ENCODE assay signal across 8 mouse cellular contexts in the genomic region with DNA sequence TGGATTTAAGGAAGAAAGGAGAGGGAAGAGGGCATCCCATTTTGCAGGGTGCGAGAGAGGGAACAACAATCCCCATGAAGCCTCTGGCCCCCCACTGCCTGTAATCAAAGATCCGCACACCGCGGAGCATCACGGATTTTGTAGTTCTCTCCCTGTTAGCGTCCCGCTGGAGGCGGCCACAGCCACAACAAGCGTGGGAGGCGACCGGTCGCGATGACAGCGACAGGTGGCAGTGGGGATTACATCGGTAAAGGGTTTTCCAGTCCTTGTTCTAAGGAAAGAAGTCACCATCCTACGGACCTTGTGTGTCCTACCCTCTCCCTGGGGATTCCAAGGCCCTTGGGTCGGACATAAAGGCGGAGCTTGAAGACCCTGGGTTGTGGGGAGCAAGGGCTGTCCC. TPM values are rescaled to one million over a fixed set of nuclear protein-coding genes. Genes with fewer than 3 reads are reported as not detected.
DNase-seq lines count a peak whose midpoint lies in the region; ATAC-seq and TF ChIP-seq lines count a peak whose summit lies in the region.

No protein-coding gene starts in this region.

- 0% methylated on average over 18 of the region's 18 CpGs for WGBS in kidney, postnatal 0 days
- 0% methylated on average over 18 of the region's 18 CpGs for WGBS in forebrain, postnatal 0 days
- 2% methylated on average over 18 of the region's 18 CpGs for WGBS in intestine, postnatal 0 days
- under 1% methylated on average over 18 of the region's 18 CpGs for WGBS in liver, embryonic 16.5 days (ENCODE audit: insufficient replicate concordance)

- H3K9me3 ChIP-seq in kidney, postnatal 0 days (replicated peaks; ENCODE audit: low read length): no peaks in the 10 kb centered on the region
- no peaks in the 10 kb centered on the region for H3K9me3 ChIP-seq in forebrain, postnatal 0 days (ENCODE audit: low read length)
- no peaks in the 10 kb centered on the region for H3K9me3 ChIP-seq in intestine, postnatal 0 days (ENCODE audit: control insufficient read depth)
- no peaks in the 10 kb centered on the region for H3K9me3 ChIP-seq in liver, embryonic 16.5 days (replicated peaks; ENCODE audit: control insufficient read depth, low read length)

- H3K27ac ChIP-seq in kidney, postnatal 0 days: no peak overlapping the region
- H3K27ac ChIP-seq in forebrain, postnatal 0 days (ENCODE audit: low read depth, low read length): peak overlapping the region; percentile 68; the same call in 1 of the 2 replicates
- H3K27ac ChIP-seq in intestine, postnatal 0 days (ENCODE audit: low read depth, low read length): no peak overlapping the region
- H3K27ac ChIP-seq in liver, embryonic 16.5 days (ENCODE audit: low read length): no peak overlapping the region

- H3K4me1 ChIP-seq in kidney, postnatal 0 days (replicated peaks; ENCODE audit: insufficient read depth, low read length): peaks cover 3% of the 10 kb centered on the region; the same call in 1 of the 2 replicates
- peaks cover 16% of the 10 kb centered on the region; the same call in 1 of the 2 replicates for H3K4me1 ChIP-seq in forebrain, postnatal 0 days (ENCODE audit: insufficient read depth)
- peaks cover 4% of the 10 kb centered on the region; the same call in 1 of the 2 replicates for H3K4me1 ChIP-seq in intestine, postnatal 0 days (replicated peaks; ENCODE audit: control insufficient read depth, insufficient read depth, low read length)
- peaks cover 10% of the 10 kb centered on the region; the same call in 1 of the 2 replicates for H3K4me1 ChIP-seq in liver, embryonic 16.5 days (ENCODE audit: control insufficient read depth, low read depth, low read length)

- no peak for TF ChIP-seq CTCF in kidney, postnatal 0 days (IDR thresholded peaks at IDR 0.05; ENCODE audit: low read depth)
- TF ChIP-seq CTCF in forebrain, postnatal 0 days (IDR thresholded peaks at IDR 0.05; ENCODE audit: low read depth): peak; percentile 29
- TF ChIP-seq CTCF in intestine, postnatal 0 days (IDR thresholded peaks at IDR 0.05; ENCODE audit: low read depth): no peak

- H3K27me3 ChIP-seq in kidney, postnatal 0 days (ENCODE audit: insufficient read depth, low read length): peaks cover 42% of the 10 kb centered on the region
- H3K27me3 ChIP-seq in forebrain, postnatal 0 days (ENCODE audit: insufficient read depth, low read length): peaks cover 3% of the 10 kb centered on the region
- H3K27me3 ChIP-seq in intestine, postnatal 0 days (replicated peaks; ENCODE audit: control insufficient read depth, insufficient read depth, low read length): peaks cover 64% of the 10 kb centered on the region
- H3K27me3 ChIP-seq in liver, embryonic 16.5 days (ENCODE audit: control insufficient read depth, insufficient read depth, low read depth, low read length): peaks cover 72% of the 10 kb centered on the region

- H3K4me3 ChIP-seq in kidney, postnatal 0 days (replicated peaks; ENCODE audit: low read depth, low read length): peak overlapping the region; percentile 19; the same call in 1 of the 2 replicates
- peak overlapping the region; percentile 50 for H3K4me3 ChIP-seq in forebrain, postnatal 0 days (ENCODE audit: low read depth, low read length)
- no peak overlapping the region for H3K4me3 ChIP-seq in intestine, postnatal 0 days (ENCODE audit: low read depth, low read length)
- no peak overlapping the region; the same call in 1 of the 2 replicates for H3K4me3 ChIP-seq in liver, embryonic 16.5 days (ENCODE audit: low read depth, low read length)

- no peaks in the 10 kb centered on the region for H3K36me3 ChIP-seq in kidney, postnatal 0 days (ENCODE audit: insufficient read depth, low read length)
- H3K36me3 ChIP-seq in forebrain, postnatal 0 days (ENCODE audit: insufficient read depth): no peaks in the 10 kb centered on the region
- no peaks in the 10 kb centered on the region for H3K36me3 ChIP-seq in intestine, postnatal 0 days (ENCODE audit: control insufficient read depth, insufficient read depth)
- H3K36me3 ChIP-seq in liver, embryonic 16.5 days (ENCODE audit: control insufficient read depth, insufficient read depth): no peaks in the 10 kb centered on the region

- H3K4me2 ChIP-seq in kidney, postnatal 0 days (ENCODE audit: low read length): peak overlapping the region; percentile 37
- H3K4me2 ChIP-seq in forebrain, postnatal 0 days (ENCODE audit: low read depth): peak overlapping the region; percentile 97
- peak overlapping the region; percentile 17 for H3K4me2 ChIP-seq in intestine, postnatal 0 days (replicated peaks; ENCODE audit: low read depth)
- 0 out of 2 replicates have a peak overlapping the region, but pooled peaks have one; percentile 2 for H3K4me2 ChIP-seq in liver, embryonic 16.5 days (ENCODE audit: low read depth, low read length)

- peak; percentile 64 for DNase-seq in kidney, postnatal 0 days (ENCODE audit: low spot score)
- DNase-seq in kidney, adult 8-10 months: no peak
- peak; percentile 91 for DNase-seq in cerebellum, adult 11-12 months
- DNase-seq in forebrain, postnatal 0 days: peak; percentile 91
- peak; percentile 85 for DNase-seq in retina, adult 2 months (ENCODE audit: low read depth, low spot score)
- no peak for DNase-seq in MN1 (ENCODE audit: low spot score)

- no peak for ATAC-seq in kidney, postnatal 0 days (replicated peaks; ENCODE audit: low FRiP score, low read depth)
- peak; percentile 61 for ATAC-seq in forebrain, postnatal 0 days
- no peak for ATAC-seq in intestine, postnatal 0 days
- ATAC-seq in liver, embryonic 16.5 days (ENCODE audit: low read depth): no peak

- no peak overlapping the region for H3K9ac ChIP-seq in kidney, postnatal 0 days (ENCODE audit: low read depth, low read length)
- H3K9ac ChIP-seq in forebrain, postnatal 0 days: peak overlapping the region; percentile 57
- H3K9ac ChIP-seq in intestine, postnatal 0 days (ENCODE audit: low read depth, low read length): no peak overlapping the region
- H3K9ac ChIP-seq in liver, embryonic 16.5 days (ENCODE audit: low read depth, low read length): no peak overlapping the region

RNA-seq across cellular contexts. Expression of a gene that starts 3.5 kb away (rescaled TPM):
- polyA plus RNA-seq in kidney, postnatal 0 days (2015; fragmentation: Nextera tagmentation; extraction: Ambion mirVana): 0.26 and 0.30 TPM in 2 replicates
- 6.0 and 8.6 TPM in 2 replicates for total RNA-seq in forebrain, postnatal 0 days (2014; rRNA removed)
- 4.2 and 5.2 TPM in 2 replicates for polyA plus RNA-seq in forebrain, postnatal 0 days (2015; fragmentation: Nextera tagmentation; extraction: Ambion mirVana)
- polyA plus RNA-seq in intestine, postnatal 0 days (2015; fragmentation: Nextera tagmentation; extraction: Ambion mirVana): 0.20 TPM in 2 replicates
- polyA plus RNA-seq in liver, embryonic 16.5 days (2015; fragmentation: Nextera tagmentation; extraction: Ambion mirVana): 0.06 and 0.07 TPM in 2 replicates

RNA-seq across cellular contexts. Expression of a gene that starts 14.8 kb away (rescaled TPM):
- polyA plus RNA-seq in kidney, postnatal 0 days (2015; fragmentation: Nextera tagmentation; extraction: Ambion mirVana): 376 and 408 TPM in 2 replicates
- 0.08 and 0.24 TPM in 2 replicates for total RNA-seq in forebrain, postnatal 0 days (2014; rRNA removed)
- 0.35 and 0.71 TPM in 2 replicates for polyA plus RNA-seq in forebrain, postnatal 0 days (2015; fragmentation: Nextera tagmentation; extraction: Ambion mirVana)
- 0.99 and 1.1 TPM in 2 replicates for polyA plus RNA-seq in intestine, postnatal 0 days (2015; fragmentation: Nextera tagmentation; extraction: Ambion mirVana)
- 11.5 and 12.2 TPM in 2 replicates for polyA plus RNA-seq in liver, embryonic 16.5 days (2015; fragmentation: Nextera tagmentation; extraction: Ambion mirVana)

RNA-seq across cellular contexts. Expression of a gene that starts 33.2 kb away (rescaled TPM):
- polyA plus RNA-seq in kidney, postnatal 0 days (2015; fragmentation: Nextera tagmentation; extraction: Ambion mirVana): 80.6 and 83.0 TPM in 2 replicates
- total RNA-seq in forebrain, postnatal 0 days (2014; rRNA removed): 44.1 and 45.9 TPM in 2 replicates
- 49.9 and 51.1 TPM in 2 replicates for polyA plus RNA-seq in forebrain, postnatal 0 days (2015; fragmentation: Nextera tagmentation; extraction: Ambion mirVana)
- polyA plus RNA-seq in intestine, postnatal 0 days (2015; fragmentation: Nextera tagmentation; extraction: Ambion mirVana): 71.3 and 73.9 TPM in 2 replicates
- 41.0 and 45.9 TPM in 2 replicates for polyA plus RNA-seq in liver, embryonic 16.5 days (2015; fragmentation: Nextera tagmentation; extraction: Ambion mirVana)

RNA-seq across cellular contexts. Expression of a gene that starts 38.3 kb away (rescaled TPM):
- 38.0 and 45.9 TPM in 2 replicates for polyA plus RNA-seq in kidney, postnatal 0 days (2015; fragmentation: Nextera tagmentation; extraction: Ambion mirVana)
- total RNA-seq in forebrain, postnatal 0 days (2014; rRNA removed): 14.1 and 16.2 TPM in 2 replicates
- 14.2 and 14.3 TPM in 2 replicates for polyA plus RNA-seq in forebrain, postnatal 0 days (2015; fragmentation: Nextera tagmentation; extraction: Ambion mirVana)
- 16.8 and 18.3 TPM in 2 replicates for polyA plus RNA-seq in intestine, postnatal 0 days (2015; fragmentation: Nextera tagmentation; extraction: Ambion mirVana)
- 47.8 and 48.8 TPM in 2 replicates for polyA plus RNA-seq in liver, embryonic 16.5 days (2015; fragmentation: Nextera tagmentation; extraction: Ambion mirVana)

RNA-seq across cellular contexts. Expression of a gene that starts 55.1 kb away (rescaled TPM):
- polyA plus RNA-seq in kidney, postnatal 0 days (2015; fragmentation: Nextera tagmentation; extraction: Ambion mirVana): 0.04 and 0.14 TPM in 2 replicates
- total RNA-seq in forebrain, postnatal 0 days (2014; rRNA removed): 0.05 TPM in 1 of 2 replicates, not detected in the other
- not detected in 2 replicates for polyA plus RNA-seq in forebrain, postnatal 0 days (2015; fragmentation: Nextera tagmentation; extraction: Ambion mirVana)
- polyA plus RNA-seq in intestine, postnatal 0 days (2015; fragmentation: Nextera tagmentation; extraction: Ambion mirVana): 0.17 and 0.33 TPM in 2 replicates
- 1.5 and 2.0 TPM in 2 replicates for polyA plus RNA-seq in liver, embryonic 16.5 days (2015; fragmentation: Nextera tagmentation; extraction: Ambion mirVana)

Comparison
In these comparisons a context has a peak if more than half of its experiments do, and no peak if none do; other contexts are left out.
1. DNase-seq: peak in kidney, postnatal 0 days (single experiment), cerebellum, adult 11-12 months (single experiment), forebrain, postnatal 0 days (single experiment) and retina, adult 2 months (single experiment); none in kidney, adult 8-10 months (0 of 2) and MN1 (single experiment).
2. H3K4me2 ChIP-seq: peak in every context shown above with its lines; median percentile 97 in forebrain, postnatal 0 days; 37 in kidney, postnatal 0 days; 17 in intestine, postnatal 0 days; 2 in liver, embryonic 16.5 days.
3. H3K4me3 ChIP-seq: peak in kidney, postnatal 0 days (single experiment) and forebrain, postnatal 0 days (single experiment); none in intestine, postnatal 0 days (single experiment) and liver, embryonic 16.5 days (single experiment).
4. RNA of a gene that starts 14.8 kb away (polyA plus RNA-seq): 376 to 408 TPM in kidney, postnatal 0 days; 11.5 to 12.2 TPM in liver, embryonic 16.5 days, 0.99 to 1.1 TPM in intestine, postnatal 0 days and 0.35 to 0.71 TPM in forebrain, postnatal 0 days; every median in the first group is over 10 times any median in the second.